Mouse (Mus musculus): Measurements from ENCODE around the gene Emg1. TPM values are rescaled to one million over a fixed set of nuclear protein-coding genes. Genes with fewer than 3 reads are reported as not detected.
"Not testable (repeated sequence)": the region's sequence is repeated elsewhere in the genome, so short reads cannot be mapped to it uniquely, and the experiment has no call there.

Emg1 gene
- polyA plus RNA-seq, 1 experiment, result 153 TPM

DNA sequence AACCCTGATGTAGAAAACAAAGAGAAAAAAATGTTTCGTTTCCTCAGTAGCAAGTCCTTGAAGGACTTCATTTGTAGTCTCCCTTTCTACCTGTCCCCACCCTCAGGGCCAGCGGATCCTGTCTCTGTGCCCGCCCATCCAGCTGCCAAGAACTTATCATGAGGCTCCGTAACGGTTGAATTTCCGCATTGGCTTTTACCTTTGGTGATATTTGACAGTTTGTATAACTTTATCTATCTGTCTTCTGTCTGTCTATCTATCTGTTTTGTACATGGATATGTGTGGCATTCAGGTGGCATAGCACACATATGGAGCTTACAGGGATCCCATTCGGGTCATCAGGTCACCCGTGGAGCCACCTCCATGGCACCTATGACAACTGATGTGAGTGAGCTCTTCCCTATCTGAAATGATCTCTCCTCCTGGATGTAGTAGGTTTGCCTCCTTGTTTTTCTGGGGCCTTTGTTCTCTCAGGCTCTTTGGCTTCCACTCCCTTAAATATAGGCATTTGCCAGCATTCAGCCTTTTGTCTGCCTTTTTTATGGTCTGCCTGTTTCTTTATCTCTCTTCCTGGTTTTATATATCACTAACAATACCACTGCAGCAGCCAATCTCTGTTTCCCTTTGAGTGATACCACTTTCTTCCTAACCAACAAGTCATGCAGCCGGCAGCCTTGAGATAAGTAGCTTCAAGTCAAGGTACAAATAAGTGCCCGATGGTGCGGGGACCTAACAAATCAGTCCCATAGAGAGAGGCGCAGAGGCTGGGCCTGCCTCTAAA is 26.2 kb downstream of the Emg1 start:
- H3K4me1 ChIP-seq, result peaks cover 83% of the 10 kb centered on the region
- TF ChIP-seq FLI1 (IDR thresholded peaks at IDR 0.05; ENCODE audit: low read length) (no peak), GATA1 (IDR thresholded peaks at IDR 0.05; ENCODE audit: borderline replicate concordance, low read length) (no peak)
- H3K4me3 ChIP-seq (replicated peaks), result peak overlapping the region; percentile 70
- no peaks in the 10 kb centered on the region for H3K9me3 ChIP-seq
- peaks cover 29% of the 10 kb centered on the region for H3K36me3 ChIP-seq (replicated peaks; ENCODE audit: low read length)
- no peaks in the 10 kb centered on the region for H3K27me3 ChIP-seq (replicated peaks)

DNA sequence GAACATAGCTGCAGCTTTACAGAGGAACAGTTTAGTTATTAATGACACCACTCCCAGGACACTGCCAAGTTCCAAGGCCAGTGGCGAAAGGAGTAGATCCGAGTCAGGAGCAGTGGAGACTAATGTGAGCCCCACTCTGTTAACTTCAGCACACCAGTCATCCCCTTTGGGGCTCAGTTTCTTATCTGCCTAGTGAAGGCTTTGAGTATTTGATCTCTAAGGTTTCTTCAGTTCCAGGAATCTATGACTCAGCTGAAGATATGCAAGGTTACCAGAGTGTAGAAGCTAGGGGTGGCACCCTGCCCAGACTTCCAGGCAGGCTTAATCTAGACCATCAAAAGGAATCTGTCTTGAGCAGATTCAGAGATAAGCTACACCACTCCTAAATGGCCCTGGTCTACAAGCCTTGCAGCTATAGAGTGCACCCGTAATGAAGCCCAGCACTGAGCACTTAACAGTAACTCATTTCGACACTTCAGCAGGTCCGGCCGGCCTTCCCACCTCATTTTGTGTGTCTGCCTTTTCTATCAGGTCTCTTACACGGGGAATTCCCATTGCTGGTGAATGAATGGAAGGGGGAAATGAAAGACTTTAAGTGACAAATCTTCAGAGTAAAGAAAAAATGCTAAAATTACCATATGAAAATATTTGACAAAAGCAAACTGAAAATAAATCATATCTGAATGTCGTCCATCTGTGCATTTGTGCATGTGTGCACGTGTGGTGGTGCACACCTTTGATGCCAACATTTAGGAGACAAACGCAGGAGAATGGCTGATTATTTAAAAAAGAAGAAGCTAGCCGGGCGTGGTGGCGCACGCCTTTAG is 28.2 kb downstream of the Emg1 start:
- peaks cover 74% of the 10 kb centered on the region for H3K4me1 ChIP-seq
- peaks cover 38% of the 10 kb centered on the region for H3K36me3 ChIP-seq (replicated peaks; ENCODE audit: low read length)
- TF ChIP-seq GATA1 (IDR thresholded peaks at IDR 0.05; ENCODE audit: borderline replicate concordance, low read length) (no peak), FLI1 (IDR thresholded peaks at IDR 0.05; ENCODE audit: low read length) (no peak)
- no peaks in the 10 kb centered on the region for H3K9me3 ChIP-seq
- H3K4me3 ChIP-seq (replicated peaks), result no peak overlapping the region
- no peaks in the 10 kb centered on the region for H3K27me3 ChIP-seq (replicated peaks)

DNA sequence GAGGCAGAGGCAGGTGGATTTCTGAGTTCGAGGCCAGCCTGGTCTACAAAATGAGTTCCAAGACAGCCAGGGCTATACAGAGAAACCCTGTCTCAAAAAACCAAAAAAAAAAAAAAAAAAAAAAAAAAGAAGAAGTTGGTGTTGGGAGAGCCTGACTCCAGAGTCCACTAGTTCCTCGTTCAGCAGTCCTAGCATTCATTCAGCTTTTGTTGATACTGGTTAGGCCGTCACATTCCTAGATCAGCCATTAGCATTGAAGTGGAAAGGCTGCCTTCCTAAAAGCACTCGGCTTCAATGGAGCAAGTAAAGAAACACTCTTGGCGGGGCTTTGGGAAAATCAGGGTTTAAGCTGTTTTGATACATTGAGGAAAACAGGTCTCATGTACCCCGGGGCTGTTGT is 29.7 kb downstream of the Emg1 start:
- H3K4me3 ChIP-seq (replicated peaks); H3K27me3 ChIP-seq (replicated peaks); H3K9me3 ChIP-seq: not testable (repeated sequence)
- Histone ChIP-seq H3K4me1 (peaks cover 59% of the 10 kb centered on the region), H3K36me3 (replicated peaks; ENCODE audit: low read length) (peaks cover 49% of the 10 kb centered on the region)

DNA sequence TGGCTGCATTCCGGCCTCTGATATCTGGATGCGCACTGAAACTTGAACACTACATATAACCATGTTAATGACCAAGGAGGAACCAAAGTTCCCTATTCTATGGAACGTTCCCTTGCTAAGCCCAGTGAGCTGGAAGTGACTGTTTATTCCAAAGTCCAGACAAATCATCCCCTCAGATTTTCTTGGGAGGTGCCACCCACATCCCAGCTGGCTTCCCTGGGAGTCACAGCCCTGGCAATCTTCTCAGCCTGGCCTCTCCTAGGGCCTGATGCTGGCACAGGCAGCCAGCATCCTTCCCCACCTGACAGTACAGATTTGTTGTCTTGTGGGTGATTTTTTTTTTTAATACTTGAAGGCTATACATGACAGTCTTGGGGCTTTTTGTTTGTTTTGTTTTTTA is 32.5 kb downstream of the Emg1 start:
- no peaks in the 10 kb centered on the region for H3K27me3 ChIP-seq (replicated peaks)
- H3K4me3 ChIP-seq (replicated peaks), result no peak overlapping the region
- H3K9me3 ChIP-seq, result 0 out of 2 replicates have a peak, but pooled peaks cover 2% of the 10 kb centered on the region
- H3K4me1 ChIP-seq, result peaks cover 31% of the 10 kb centered on the region
- TF ChIP-seq FLI1 (IDR thresholded peaks at IDR 0.05; ENCODE audit: low read length) (no peak), GATA1 (IDR thresholded peaks at IDR 0.05; ENCODE audit: borderline replicate concordance, low read length) (no peak)
- peaks cover 68% of the 10 kb centered on the region for H3K36me3 ChIP-seq (replicated peaks; ENCODE audit: low read length)

DNA sequence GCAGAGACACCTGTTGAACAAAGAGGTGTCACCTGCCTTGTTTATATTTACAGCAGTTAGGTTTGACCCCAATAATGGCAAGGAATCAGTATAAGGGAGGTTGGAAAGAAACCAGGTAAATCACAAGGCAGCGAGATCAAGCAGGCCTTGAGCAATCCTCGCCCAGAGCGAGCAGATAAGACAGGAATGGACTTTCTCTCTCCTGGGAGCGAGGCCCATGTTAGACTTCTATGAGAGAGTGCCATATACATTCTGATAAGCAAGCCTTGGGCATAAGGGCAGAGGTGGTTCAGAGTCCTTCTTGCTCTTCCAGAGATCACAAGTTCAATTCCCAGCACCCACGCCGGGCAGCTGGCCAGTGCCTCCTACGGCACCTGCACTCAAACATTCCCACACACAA is 33.2 kb downstream of the Emg1 start:
- Histone ChIP-seq H3K36me3 (replicated peaks; ENCODE audit: low read length) (peaks cover 75% of the 10 kb centered on the region), H3K4me3 (replicated peaks) (no peak overlapping the region), H3K27me3 (replicated peaks) (no peaks in the 10 kb centered on the region), H3K4me1 (peaks cover 25% of the 10 kb centered on the region), H3K9me3 (peaks cover 9% of the 10 kb centered on the region; the same call in 1 of the 2 replicates)
- TF ChIP-seq FLI1 (IDR thresholded peaks at IDR 0.05; ENCODE audit: low read length), result no peak
- no peak for TF ChIP-seq GATA1 (IDR thresholded peaks at IDR 0.05; ENCODE audit: borderline replicate concordance, low read length)

DNA sequence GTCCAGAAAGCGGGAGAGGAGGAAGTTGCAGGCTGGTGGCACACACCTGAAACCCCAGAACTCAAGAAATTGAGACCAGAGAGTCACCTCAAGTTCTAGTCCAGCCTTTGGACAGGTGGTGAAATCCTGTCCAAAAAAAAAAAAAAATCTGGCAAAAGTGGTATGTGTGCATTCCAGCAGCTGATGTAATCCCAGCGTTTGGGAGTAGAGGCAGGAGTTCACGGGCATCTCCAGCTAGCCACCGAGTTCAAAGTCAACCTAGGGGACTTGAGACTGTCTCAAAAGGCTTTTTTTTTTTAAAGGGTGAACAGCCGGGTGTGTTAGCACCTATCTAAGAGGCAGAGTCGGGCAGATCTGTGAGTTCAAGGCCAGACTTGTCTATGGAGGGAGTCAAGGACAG is 35.8 kb downstream of the Emg1 start:
- TF ChIP-seq FLI1 (IDR thresholded peaks at IDR 0.05; ENCODE audit: low read length) (no peak), GATA1 (IDR thresholded peaks at IDR 0.05; ENCODE audit: borderline replicate concordance, low read length) (no peak)
- Histone ChIP-seq H3K36me3 (replicated peaks; ENCODE audit: low read length) (peaks cover 94% of the 10 kb centered on the region), H3K4me1 (peaks cover 16% of the 10 kb centered on the region), H3K4me3 (replicated peaks) (no peak overlapping the region), H3K9me3 (peaks cover 12% of the 10 kb centered on the region; the same call in 1 of the 2 replicates), H3K27me3 (replicated peaks) (no peaks in the 10 kb centered on the region)

DNA sequence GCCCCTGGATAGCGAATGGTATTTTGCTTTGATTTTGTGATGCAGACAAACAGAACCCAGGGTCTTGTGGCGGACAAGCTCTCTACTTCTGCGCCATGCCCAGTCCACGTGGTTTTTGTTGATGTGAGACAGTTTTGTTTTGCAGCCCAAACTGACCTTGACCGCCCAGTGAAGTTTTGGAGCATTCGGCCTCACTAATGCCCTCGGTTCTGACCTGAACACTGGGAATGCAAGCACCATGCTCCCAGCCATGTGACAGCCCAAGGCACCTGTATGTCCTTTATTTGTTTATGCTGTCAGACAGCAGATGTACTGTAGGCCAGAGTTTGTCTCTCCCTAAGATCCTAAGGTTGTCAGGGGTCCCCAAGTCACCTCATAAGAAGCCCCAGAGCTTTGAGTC is 37.4 kb downstream of the Emg1 start:
- H3K4me3 ChIP-seq (replicated peaks), result no peak overlapping the region
- TF ChIP-seq FLI1 (IDR thresholded peaks at IDR 0.05; ENCODE audit: low read length) (no peak), GATA1 (IDR thresholded peaks at IDR 0.05; ENCODE audit: borderline replicate concordance, low read length) (no peak)
- peaks cover 95% of the 10 kb centered on the region for H3K36me3 ChIP-seq (replicated peaks; ENCODE audit: low read length)
- H3K27me3 ChIP-seq (replicated peaks), result no peaks in the 10 kb centered on the region
- H3K9me3 ChIP-seq, result peaks cover 12% of the 10 kb centered on the region; the same call in 1 of the 2 replicates
- H3K4me1 ChIP-seq, result peaks cover 26% of the 10 kb centered on the region

DNA sequence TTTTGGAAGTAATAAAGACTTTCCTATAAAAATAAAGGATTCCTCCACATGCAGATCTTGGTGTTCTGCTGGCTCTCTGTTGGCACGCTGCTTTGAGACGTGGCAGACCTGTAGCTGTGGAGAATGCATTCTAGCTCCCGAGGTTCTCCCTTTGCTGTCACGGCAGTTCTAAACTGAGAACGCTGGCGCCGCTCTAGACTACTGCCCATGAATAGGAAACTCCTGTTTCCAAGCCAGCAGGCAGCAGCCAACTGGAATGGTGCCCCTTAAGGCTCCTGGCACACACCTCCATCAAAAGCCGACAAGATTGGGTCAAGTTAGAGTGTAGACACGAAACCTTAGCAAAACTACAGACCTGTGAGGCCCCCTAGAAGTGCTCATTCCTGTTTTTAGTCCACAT is 38.4 kb downstream of the Emg1 start:
- TF ChIP-seq GATA1 (IDR thresholded peaks at IDR 0.05; ENCODE audit: borderline replicate concordance, low read length) (no peak), FLI1 (IDR thresholded peaks at IDR 0.05; ENCODE audit: low read length) (no peak)
- peaks cover 36% of the 10 kb centered on the region for H3K4me1 ChIP-seq
- no peak overlapping the region for H3K4me3 ChIP-seq (replicated peaks)
- peaks cover 93% of the 10 kb centered on the region for H3K36me3 ChIP-seq (replicated peaks; ENCODE audit: low read length)
- H3K9me3 ChIP-seq, result peaks cover 12% of the 10 kb centered on the region; the same call in 1 of the 2 replicates
- H3K27me3 ChIP-seq (replicated peaks), result no peaks in the 10 kb centered on the region

DNA sequence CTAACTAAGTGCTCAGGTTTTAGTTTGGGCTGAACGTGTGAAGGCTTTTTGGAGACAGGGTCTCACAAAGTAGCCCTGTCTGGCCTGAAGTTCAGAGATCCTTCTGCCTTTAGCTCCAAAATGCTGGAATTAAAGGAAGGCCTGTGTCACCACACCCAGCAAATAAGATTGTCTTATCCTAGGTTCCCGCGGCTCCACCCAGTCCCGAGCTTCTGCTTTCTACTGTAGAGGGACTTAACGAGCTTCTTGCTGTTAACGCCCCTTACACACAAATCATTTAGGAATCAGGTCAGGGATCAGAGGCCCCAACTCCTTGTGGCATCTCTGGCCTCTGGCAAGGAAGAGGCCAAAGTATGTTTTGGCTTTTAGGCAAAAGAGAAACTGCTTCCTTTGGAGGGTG is 39.9 kb downstream of the Emg1 start:
- Histone ChIP-seq H3K36me3 (replicated peaks; ENCODE audit: low read length) (peaks cover 94% of the 10 kb centered on the region), H3K4me3 (replicated peaks) (no peak overlapping the region), H3K9me3 (peaks cover 12% of the 10 kb centered on the region; the same call in 1 of the 2 replicates), H3K4me1 (peaks cover 48% of the 10 kb centered on the region), H3K27me3 (replicated peaks) (no peaks in the 10 kb centered on the region)
- TF ChIP-seq GATA1 (IDR thresholded peaks at IDR 0.05; ENCODE audit: borderline replicate concordance, low read length) (no peak), FLI1 (IDR thresholded peaks at IDR 0.05; ENCODE audit: low read length) (no peak)

All from megakaryocyte, embryonic 14.5 days (primary cell).